16 mouse cellular contexts compared by ENCODE assay signal in the genomic region with DNA sequence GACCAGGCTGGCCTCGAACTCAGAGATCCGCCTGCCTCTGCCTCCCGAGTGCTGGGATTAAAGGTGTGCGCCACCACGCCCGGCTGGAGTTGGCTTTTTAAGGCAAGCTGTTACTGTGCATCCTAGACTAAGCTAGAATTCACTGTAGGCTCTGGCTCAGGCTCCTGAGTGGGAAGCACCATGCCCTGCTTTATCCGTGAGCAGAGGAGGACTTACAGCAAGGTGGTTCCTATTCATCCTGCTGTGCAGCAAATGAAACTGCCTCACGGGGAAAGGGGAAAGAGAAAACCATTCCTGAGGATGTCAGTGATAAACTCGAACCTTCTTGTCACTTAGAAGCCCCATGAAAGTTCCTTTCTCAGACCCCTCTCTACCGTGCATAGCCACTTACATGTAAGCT.
"Had no signal": no experiment of that assay in that cellular context is flagged by ENCODE, and none has a peak within 500 bp of the region (broad histone marks: within the 10 kb centered on the region; RNA-seq: fewer than 3 reads in every experiment).

No protein-coding gene starts in this region.

- ATAC-seq: midbrain, embryonic 16.5 days had no signal

- H3K27me3 ChIP-seq: midbrain, embryonic 12.5 days; neural tube, embryonic 13.5 days; neural tube, embryonic 15.5 days; stomach, embryonic 15.5 days had no signal

- H3K4me2 ChIP-seq: lung, embryonic 14.5 days; midbrain, embryonic 12.5 days; neural tube, embryonic 13.5 days; neural tube, embryonic 15.5 days; stomach, embryonic 15.5 days had no signal

- H3K9me3 ChIP-seq: midbrain, embryonic 10.5 days; midbrain, embryonic 12.5 days; neural tube, embryonic 13.5 days; neural tube, embryonic 15.5 days; stomach, embryonic 15.5 days had no signal

- DNase-seq: lung, embryonic 14.5 days; lung, postnatal 10 days; lung, postnatal 4 days; midbrain, embryonic 14.5 days; right cerebral cortex, postnatal 14 days; thymus, adult 2 months; thymus, postnatal 25 days; thymus, postnatal 4 days had no signal

- H3K9ac ChIP-seq: lung, embryonic 14.5 days; midbrain, embryonic 12.5 days; neural tube, embryonic 13.5 days; neural tube, embryonic 15.5 days; stomach, embryonic 15.5 days had no signal

- H3K27ac ChIP-seq: midbrain, embryonic 10.5 days; midbrain, embryonic 12.5 days; neural tube, embryonic 13.5 days; neural tube, embryonic 15.5 days; stomach, postnatal 0 days had no signal

- H3K4me3 ChIP-seq: midbrain, embryonic 10.5 days; midbrain, embryonic 12.5 days; myocyte; neural tube, embryonic 13.5 days; neural tube, embryonic 15.5 days; stomach, embryonic 15.5 days had no signal

- H3K36me3 ChIP-seq: neural tube, embryonic 15.5 days; stomach, embryonic 15.5 days had no signal
